ENCODE assay signal across 10 mouse cellular contexts in genomic region chr2:101854792-101855191, GRCm38 (mm10).
"Had no signal": no experiment of that assay in that cellular context is flagged by ENCODE, and none has a peak within 500 bp of the region (broad histone marks: within the 10 kb centered on the region; RNA-seq: fewer than 3 reads in every experiment).

No protein-coding gene starts in this region.

- H3K4me1 ChIP-seq: liver, embryonic 12.5 days; midbrain, embryonic 12.5 days; neural tube, embryonic 13.5 days had no signal

- H3K27ac ChIP-seq: limb, embryonic 15.5 days; liver, embryonic 12.5 days; midbrain, embryonic 12.5 days; neural tube, embryonic 13.5 days had no signal

- DNase-seq: kidney, postnatal 14 days; layer of hippocampus, postnatal 36 days; lung, embryonic 14.5 days; lung, postnatal 14 days; retina, postnatal 1 day; thymus, postnatal 36 days had no signal

- H3K27me3 ChIP-seq: limb, embryonic 15.5 days; liver, embryonic 12.5 days; midbrain, embryonic 12.5 days; neural tube, embryonic 13.5 days had no signal

- H3K4me3 ChIP-seq: limb, embryonic 15.5 days; liver, embryonic 12.5 days; midbrain, embryonic 12.5 days; neural tube, embryonic 13.5 days had no signal
